Mouse (Mus musculus): Measurements from ENCODE around the gene Slc9a1.

Slc9a1 gene

DNA sequence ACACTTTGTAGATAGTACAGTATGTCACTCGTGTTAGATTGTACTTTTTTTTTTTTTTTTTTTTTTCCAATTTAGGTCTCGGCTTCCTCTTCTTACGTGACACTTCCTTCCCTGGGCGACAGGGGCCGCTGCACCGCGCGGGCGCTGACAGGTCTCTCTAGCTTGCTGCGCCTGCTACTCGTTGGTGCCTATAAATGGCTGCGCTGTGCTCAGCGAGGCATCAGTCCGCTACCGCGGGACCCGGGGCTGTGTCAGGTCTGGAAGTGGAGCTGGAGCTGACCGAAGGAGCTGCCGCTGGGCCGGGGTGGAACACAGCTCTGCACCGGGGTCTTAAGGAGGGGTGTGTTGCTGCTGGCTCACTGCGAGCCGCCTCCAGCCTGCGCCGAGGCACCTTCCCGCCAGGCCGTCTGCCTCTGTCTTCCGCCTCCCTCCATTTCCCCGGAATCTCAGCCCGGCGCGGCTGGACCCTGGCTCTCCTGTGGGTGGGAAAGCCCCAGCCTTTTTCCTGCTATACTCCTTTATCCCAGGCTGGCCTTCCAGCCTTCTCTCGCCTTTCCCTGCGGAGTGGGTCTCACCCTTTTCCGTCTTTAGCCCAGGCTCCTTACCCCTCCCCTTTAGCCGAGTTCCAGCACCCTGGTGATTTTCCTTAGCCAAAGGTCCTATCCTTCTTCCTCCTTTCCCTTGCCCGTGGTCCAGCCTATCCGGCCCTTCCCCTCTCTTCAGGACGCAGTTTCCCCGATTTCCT is at the start of gene Slc9a1:
Gene Slc9a1 (plus strand): TSS at position 154 of the 745 bp plus-strand sequence.
- DNase-seq (ENCODE audit: low spot score), result peak; percentile 97

GRCm38 (mm10) chr4:133328129-133328528 is 41.4 kb upstream of the Slc9a1 start:
- no peak for DNase-seq (ENCODE audit: low spot score)

GRCm38 (mm10) chr4:133330296-133330695 is 39.2 kb upstream of the Slc9a1 start:
- DNase-seq (ENCODE audit: low spot score), result no peak

GRCm38 (mm10) chr4:133333306-133333705 is 36.2 kb upstream of the Slc9a1 start:
- DNase-seq (ENCODE audit: low spot score), result no peak

- peak; percentile 39 for DNase-seq (ENCODE audit: low spot score)
These were observed 31.5 kb upstream of the Slc9a1 start for GRCm38 (mm10) chr4:133337833-133338520.

GRCm38 (mm10) chr4:133338521-133339095 is 30.9 kb upstream of the Slc9a1 start:
- peak; percentile 47 for DNase-seq (ENCODE audit: low spot score)

DNA sequence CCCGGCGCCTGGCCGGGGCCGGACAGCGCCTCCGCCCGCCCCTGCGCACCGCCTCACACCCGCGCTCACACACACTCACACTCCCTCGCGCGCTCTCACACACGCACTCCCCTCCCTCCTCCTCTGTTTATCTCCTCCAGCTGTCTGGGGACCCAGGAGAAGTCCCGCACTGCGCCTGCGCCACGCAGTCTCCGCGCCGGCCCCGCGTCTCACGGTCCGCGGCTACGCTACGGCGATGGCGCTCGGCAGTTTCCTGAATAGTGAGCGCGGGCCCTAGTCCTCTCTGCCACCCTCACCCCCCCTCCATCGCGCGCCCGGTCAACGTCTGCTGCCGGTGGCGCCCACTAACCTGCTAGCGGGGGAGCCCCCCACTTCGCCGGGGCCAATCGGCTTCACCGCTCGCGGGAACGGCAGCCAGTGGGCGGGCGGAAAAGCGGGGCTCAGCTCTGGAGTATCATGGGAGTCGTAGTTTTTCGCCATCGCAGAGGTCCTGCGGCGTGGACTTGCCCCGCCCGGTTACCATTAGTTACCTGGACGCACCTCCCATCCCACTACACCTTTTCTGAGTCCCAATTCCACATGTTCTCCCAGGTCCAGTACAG is 30.3 kb upstream of the Slc9a1 start:
- peak; percentile 94 for DNase-seq (ENCODE audit: low spot score)

DNA sequence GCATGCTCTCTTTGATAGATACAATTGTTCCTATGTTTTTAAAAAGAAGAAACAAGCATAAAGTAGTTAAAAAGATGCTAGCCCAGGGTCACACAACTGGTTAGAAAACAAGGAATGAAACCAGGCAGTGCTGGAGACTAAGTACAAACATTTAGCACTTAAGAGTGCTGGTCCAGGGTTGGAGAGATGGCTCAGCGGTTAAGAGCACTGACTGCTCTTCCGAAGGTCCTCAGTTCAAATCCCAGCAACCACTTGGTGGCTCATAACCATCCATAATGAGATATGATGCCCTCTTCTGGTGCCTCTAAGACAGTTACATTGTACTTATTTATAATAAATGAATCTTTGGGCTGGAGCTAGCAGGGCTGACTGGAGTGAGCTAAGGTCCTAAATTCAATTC is 29.3 kb upstream of the Slc9a1 start:
- no peak for DNase-seq (ENCODE audit: low spot score)

DNA sequence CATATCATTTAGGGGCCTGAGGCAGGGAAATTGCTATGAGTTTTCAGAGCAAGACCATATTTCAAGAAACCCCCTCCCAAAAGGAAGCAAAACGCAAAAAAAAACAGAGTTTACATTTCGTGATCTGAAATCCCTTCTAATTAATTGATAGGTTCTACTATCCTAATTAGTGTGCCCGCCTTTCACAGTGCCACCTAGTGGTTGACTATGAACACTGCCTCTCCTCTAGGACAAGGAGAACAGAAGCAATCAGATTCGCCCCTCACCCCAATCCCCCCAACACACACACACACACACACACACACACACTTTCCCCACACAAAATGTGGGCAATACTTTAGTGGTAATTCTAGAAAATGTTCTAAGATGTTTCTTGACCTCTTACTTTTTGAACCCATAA is 25.4 kb upstream of the Slc9a1 start:
- DNase-seq (ENCODE audit: low spot score), result peak; percentile 48

DNA sequence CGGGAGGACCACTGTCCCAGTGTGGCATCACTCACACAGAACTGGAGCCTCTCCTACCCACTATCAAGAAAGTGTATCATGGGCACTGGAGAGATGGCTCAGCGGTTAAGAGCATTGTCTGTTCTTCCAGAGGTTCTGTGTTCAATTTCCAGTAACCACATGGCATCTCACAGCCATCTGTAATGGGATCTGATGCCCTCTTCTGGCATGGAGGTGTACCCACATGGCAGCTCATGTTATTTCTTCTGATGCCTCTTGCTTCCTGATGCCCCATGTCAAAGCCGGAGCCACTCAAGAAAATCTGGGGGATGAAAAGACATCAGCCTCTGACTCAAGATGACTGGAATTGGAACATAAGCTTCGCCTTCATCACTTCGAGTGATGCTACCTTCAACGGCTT is 23.8 kb upstream of the Slc9a1 start:
- DNase-seq (ENCODE audit: low spot score), result no peak

DNA sequence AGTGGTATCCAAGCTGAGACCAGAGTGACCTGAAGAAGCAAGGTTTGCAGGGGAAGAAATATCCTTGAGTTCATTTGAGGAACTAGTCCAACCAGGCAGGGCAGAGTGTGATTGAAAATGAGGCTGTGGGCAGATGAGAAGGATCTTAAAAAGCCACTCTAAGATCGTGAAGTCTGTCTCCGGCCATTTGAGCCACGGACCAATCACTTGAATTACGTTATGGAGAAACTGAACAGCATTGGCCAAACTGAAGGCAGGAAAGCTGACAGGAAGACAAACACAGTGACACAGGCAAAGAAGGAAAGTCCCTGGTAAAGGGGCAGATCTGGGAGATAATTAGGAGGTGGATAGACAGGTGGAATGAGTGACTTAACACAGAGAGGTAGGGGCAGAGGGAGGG is 22.9 kb upstream of the Slc9a1 start:
- DNase-seq (ENCODE audit: low spot score), result no peak

DNA sequence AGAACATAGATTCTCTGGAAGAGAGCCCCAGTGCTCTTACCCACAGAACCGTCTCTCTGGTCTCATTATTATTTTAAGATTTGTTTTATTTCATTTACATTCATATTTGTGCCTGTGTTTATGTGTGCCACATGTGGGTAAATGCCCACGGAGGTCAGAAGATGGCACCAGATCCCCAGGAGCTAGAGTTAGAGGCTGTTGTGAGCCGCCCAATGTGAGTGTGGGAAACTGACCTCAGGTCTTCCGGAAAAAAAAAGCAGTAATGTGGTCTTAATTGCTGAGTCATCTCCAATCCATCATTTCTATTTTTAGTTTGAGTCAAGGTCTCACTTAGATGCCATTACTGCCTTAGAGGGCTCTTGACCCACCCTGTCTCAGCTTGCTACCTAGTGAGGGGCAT is 21.9 kb upstream of the Slc9a1 start:
- no peak for DNase-seq (ENCODE audit: low spot score)

DNA sequence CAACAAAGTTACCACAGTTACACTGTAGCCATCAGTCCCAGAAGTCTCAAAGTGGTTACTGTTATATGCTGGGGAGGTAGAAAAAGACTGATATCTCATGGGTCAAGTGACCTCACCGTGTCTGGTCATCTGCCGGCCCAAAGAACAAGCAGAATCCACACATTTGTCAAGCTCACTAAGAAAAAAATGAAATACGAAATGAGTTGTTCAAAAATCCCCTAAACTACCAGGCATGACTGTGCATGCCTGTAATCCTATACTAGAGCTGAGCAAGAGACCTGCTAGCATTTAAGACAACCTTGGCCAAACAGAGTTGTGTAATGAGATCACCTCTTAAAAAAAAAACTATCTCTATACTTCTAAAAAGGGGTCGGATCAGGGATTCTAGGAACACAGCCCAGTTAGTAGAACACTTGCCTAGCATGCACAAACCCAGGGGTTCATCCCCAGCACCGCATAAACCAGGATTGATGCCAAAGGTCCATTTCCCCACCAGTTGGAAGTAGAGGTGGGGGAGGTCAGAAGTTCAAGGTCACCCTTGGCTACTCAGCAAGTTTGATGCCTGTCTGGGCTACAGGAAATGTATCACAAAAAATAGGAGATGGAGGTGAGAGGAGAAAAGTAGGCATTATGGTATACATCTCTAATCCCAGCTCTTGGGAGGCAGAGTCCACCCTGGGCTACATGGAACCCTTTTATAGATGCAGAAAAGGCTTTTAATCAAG is 21.3 kb upstream of the Slc9a1 start:
- DNase-seq (ENCODE audit: low spot score), result no peak

DNA sequence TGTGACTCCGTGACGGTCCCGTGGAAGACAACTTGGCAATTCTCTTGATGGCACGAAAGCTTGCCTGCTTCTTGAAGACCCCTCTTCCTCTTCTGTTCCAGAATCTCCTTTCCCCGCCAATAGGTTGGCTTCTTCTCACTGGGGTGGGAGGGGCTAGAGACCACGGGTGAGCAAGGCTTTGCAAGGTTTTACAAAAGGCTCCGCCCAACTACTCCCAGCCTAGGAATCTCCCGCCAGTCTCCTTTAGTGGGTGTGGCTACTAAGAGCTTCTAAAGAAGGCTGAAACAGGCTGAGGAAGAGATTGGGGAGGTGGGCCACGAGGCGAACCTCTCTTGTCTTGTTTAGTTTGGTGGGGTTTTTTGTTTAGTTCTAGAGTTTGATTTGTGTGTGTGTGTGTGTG is 16.7 kb upstream of the Slc9a1 start:
- DNase-seq (ENCODE audit: low spot score), result no peak

DNA sequence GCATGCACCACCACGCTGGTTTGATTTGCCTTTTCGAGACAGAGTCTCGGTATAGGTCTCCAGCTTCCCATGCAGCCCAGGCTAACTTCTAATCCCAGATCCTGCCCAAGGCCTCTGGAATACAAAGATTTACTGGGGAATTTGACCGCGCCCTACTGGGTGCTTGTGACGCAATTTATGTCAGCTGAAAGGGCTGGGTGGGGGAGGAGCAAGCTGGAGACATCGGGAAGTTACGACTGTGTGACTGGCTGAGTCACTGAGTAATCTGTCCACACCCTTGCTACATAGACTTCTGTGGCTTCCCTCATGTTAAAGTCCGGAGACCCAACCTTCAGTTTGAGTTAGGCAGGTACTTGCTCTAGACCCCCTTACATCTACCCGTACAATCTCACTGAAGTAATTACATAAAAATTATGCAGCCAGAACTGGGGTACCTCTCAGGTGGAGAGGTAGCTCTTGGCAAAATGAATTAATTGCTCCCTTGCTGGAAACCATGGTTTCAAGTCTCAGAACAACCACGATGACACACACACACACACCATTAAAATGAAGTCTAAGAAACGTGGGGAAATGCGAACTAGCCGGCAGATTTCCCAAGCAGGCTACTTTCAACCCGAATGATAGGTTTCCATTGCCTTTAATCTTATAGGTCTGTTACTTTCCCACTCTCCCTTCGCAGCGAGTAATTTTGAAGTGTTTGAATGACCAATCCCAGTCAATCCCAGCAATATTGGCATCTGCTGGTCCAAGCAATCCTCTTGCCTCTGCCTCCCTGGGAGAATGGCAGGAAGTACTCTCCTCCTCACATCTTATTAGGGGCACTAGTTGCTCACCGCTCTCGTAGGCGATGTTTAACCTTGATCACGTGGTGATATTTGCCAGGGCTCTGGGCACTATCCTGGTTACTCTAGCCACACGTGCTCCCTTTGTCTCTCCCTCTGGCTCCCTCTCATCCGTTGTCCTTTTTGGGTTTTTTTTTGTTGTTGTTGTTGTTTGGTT is 15.8 kb upstream of the Slc9a1 start, which contains the start of gene Wdtc1:
Gene Wdtc1 (minus strand): TSS at position 115 of the 999 bp plus-strand sequence.
- no peak for DNase-seq (ENCODE audit: low spot score)

DNA sequence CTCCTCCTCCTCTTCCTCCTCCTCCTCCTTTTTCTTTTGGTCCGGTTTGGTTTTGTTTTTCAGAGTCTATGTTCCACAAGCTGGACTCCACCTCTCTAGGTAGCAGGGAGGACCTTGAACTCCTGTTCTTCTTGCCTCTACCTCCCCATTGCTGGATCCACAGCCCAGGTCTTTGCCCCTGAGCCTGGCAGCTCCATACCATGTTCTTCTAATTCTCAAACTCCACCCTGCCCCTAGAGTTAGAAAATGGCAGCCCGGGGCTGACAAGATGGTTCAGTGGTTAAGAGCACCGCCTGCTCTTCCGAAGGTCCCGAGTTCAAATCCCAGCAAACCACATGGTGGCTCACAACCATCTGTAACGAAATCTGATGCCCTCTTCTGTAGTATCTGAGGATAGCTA is 14.9 kb upstream of the Slc9a1 start:
- no peak for DNase-seq (ENCODE audit: low spot score)

DNA sequence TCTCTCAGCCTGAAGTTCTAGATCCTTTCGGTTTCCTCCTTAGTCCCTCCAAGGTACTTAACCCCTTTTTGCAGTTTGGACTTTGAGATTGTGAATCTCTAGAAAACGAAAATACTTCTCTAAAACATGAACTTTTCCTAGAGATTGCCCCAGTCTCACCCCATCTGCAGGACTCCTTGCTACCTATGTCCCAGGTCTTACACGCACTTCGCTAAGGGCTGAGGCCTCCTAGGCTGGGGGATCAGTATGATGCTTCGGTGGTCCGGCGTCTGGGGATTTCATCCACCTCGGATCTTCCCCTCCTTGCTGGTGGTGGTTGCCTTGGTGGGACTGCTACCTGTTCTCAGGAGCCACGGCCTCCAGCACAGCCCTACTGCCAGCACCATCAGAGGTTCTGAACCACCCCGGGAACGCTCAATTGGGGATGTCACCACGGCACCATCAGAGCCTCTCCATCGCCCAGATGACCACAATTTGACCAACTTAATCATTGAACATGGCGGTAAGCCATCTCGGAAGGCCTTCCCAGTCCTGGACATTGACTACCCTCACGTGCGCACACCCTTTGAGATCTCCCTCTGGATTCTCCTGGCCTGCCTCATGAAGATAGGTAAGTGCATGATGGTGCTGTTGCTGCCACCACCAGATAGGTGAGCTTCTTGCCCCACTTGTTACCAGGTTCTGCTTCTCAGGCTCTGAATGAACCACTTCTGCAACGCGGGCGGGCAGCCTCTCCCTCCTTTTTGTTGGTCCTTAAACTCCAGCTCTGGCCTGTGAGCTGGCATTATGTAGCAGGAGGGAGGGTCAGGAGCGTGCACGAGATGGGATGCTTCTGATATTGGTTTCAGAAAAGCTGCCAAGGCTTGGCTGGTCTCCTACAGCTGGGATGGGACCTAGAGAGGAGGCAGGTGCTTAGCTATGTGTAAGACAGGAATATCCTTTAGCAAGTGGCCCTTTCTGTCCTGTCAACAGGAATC is 1.1 kb downstream of the Slc9a1 start:
- peak; percentile 45 for DNase-seq (ENCODE audit: low spot score)

GRCm38 (mm10) chr4:133371621-133372277 is 2.2 kb downstream of the Slc9a1 start:
- DNase-seq (ENCODE audit: low spot score), result no peak

DNA sequence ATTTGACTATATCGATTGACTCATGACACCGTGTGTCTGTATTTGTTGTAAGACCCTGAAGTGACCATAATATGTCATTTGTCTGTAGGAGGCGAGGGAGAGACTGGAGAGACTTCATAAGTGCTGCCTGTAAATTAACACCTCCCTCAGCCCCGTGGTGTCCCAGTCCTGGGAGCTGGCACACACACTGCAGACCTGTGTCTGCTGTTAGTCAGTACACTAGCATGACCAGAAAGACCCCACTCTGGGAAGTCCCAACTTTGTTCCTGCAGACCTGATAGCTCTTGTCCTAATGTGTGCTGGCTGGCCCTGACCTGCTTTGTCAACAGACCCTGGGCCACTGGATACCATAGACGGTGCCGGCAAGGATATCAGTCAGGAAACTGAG is 2.8 kb downstream of the Slc9a1 start:
- DNase-seq (ENCODE audit: low spot score), result no peak

All from MN1 (cell line).